In genomic region chr17:66447978-66448377, GRCm38 (mm10) we compare ENCODE assay signal across 9 mouse cellular contexts. TPM values are rescaled to one million over a fixed set of nuclear protein-coding genes. Genes with fewer than 3 reads are reported as not detected.
A peak's percentile ranks its signal among the peaks of the same experiment; 100 is the strongest.
DNase-seq lines count a peak whose midpoint lies in the region; ATAC-seq lines count a peak whose summit lies in the region.
"Had no signal": no experiment of that assay in that cellular context is flagged by ENCODE, and none has a peak within 500 bp of the region (broad histone marks: within the 10 kb centered on the region; RNA-seq: fewer than 3 reads in every experiment).

No protein-coding gene starts in this region.

- H3K9me3 ChIP-seq in heart, embryonic 16.5 days (replicated peaks; ENCODE audit: control insufficient read depth, low read length) = no peaks in the 10 kb centered on the region
- H3K9me3 ChIP-seq in hindbrain, embryonic 10.5 days = no peaks in the 10 kb centered on the region
- H3K9me3 ChIP-seq in midbrain, embryonic 10.5 days (replicated peaks) = no peaks in the 10 kb centered on the region

- WGBS in heart, embryonic 16.5 days = 5% methylated on average over 13 of the region's 13 CpGs
- 1% methylated on average over 13 of the region's 13 CpGs for WGBS in hindbrain, embryonic 10.5 days
- WGBS in midbrain, embryonic 10.5 days = 1% methylated on average over 13 of the region's 13 CpGs

- no peaks in the 10 kb centered on the region for H3K36me3 ChIP-seq in heart, embryonic 16.5 days (ENCODE audit: control insufficient read depth, insufficient read depth)
- H3K36me3 ChIP-seq in hindbrain, embryonic 10.5 days = no peaks in the 10 kb centered on the region
- peaks cover 4% of the 10 kb centered on the region; the same call in 1 of the 2 replicates for H3K36me3 ChIP-seq in midbrain, embryonic 10.5 days
- H3K36me3 ChIP-seq: G1E had no signal

- H3K9ac ChIP-seq in heart, embryonic 16.5 days (ENCODE audit: low read length) = peak overlapping the region; percentile 64

- peak overlapping the region; percentile 83 for H3K4me3 ChIP-seq in heart, embryonic 16.5 days (ENCODE audit: low read length)
- H3K4me3 ChIP-seq in brown adipose tissue, adult 24 weeks (ENCODE audit: insufficient read depth, low read depth, low read length) = peak overlapping the region; percentile 65
- peak overlapping the region; percentile 96 for H3K4me3 ChIP-seq in hindbrain, embryonic 10.5 days
- peak overlapping the region; percentile 98 for H3K4me3 ChIP-seq in midbrain, embryonic 10.5 days

- H3K4me1 ChIP-seq in heart, embryonic 16.5 days (ENCODE audit: control insufficient read depth, insufficient read depth, low read length) = peaks cover 9% of the 10 kb centered on the region
- no peaks in the 10 kb centered on the region for H3K4me1 ChIP-seq in brown adipose tissue, adult 24 weeks (ENCODE audit: control insufficient read depth, insufficient read depth, insufficient read length, low read length)
- H3K4me1 ChIP-seq in hindbrain, embryonic 10.5 days (replicated peaks) = peaks cover 87% of the 10 kb centered on the region
- peaks cover 87% of the 10 kb centered on the region for H3K4me1 ChIP-seq in midbrain, embryonic 10.5 days

- H3K4me2 ChIP-seq in heart, embryonic 16.5 days (ENCODE audit: low read depth, low read length) = peak overlapping the region; percentile 100

- H3K27ac ChIP-seq in heart, embryonic 16.5 days (ENCODE audit: low read length) = no peak overlapping the region
- H3K27ac ChIP-seq in brown adipose tissue, adult 24 weeks (replicated peaks; ENCODE audit: low read depth, low read length) = no peak overlapping the region
- H3K27ac ChIP-seq in hindbrain, embryonic 10.5 days = peak overlapping the region; percentile 97
- H3K27ac ChIP-seq in midbrain, embryonic 10.5 days (replicated peaks) = peak overlapping the region; percentile 98

- ATAC-seq in heart, embryonic 16.5 days (replicated peaks; ENCODE audit: extremely low read depth, insufficient read depth, low FRiP score) = no peak
- no peak for ATAC-seq in megakaryocyte progenitor cell, adult 5-6 weeks (replicated peaks; ENCODE audit: poor library complexity)

- no peak for DNase-seq in heart, adult 18-20 months
- peak; percentile 20 for DNase-seq in hindbrain, embryonic 10.5 days (ENCODE audit: low spot score)
- peak; percentile 15 for DNase-seq in midbrain, embryonic 10.5 days (ENCODE audit: low spot score)
- no peak for DNase-seq in ovary, adult 18-20 months (ENCODE audit: low spot score)
- no peak for DNase-seq in T-cell, adult 2 months (ENCODE audit: low spot score)

- peaks cover 38% of the 10 kb centered on the region for H3K27me3 ChIP-seq in heart, embryonic 16.5 days (ENCODE audit: control insufficient read depth, insufficient read depth, low read length)
- H3K27me3 ChIP-seq in hindbrain, embryonic 10.5 days (ENCODE audit: insufficient read depth, poor library complexity, severe bottlenecking) = peaks cover 8% of the 10 kb centered on the region; the same call in 1 of the 2 replicates
- peaks cover 17% of the 10 kb centered on the region; the same call in 1 of the 2 replicates for H3K27me3 ChIP-seq in midbrain, embryonic 10.5 days (ENCODE audit: low read depth, poor library complexity, severe bottlenecking)

RNA-seq across cellular contexts. Expression of gene Mtcl1, which starts 1.6 kb away (rescaled TPM):
- 1.7 and 1.9 TPM in 2 replicates for polyA plus RNA-seq in heart, embryonic 16.5 days (2015; fragmentation: Nextera tagmentation; extraction: Ambion mirVana)
- total RNA-seq in heart, adult 18-20 months (2021) = 1 to 10 TPM; 4.3 to 4.9 TPM
- 0.24 and 0.25 TPM in 2 replicates for polyA plus RNA-seq in brown adipose tissue, adult 24 weeks (2012; ENCODE audit: insufficient read depth, insufficient read length, missing spikeins)
- 52.8 and 89.7 TPM in 2 replicates for polyA plus RNA-seq in hindbrain, embryonic 10.5 days (2016; fragmentation: Nextera tagmentation; extraction: Ambion mirVana)
- polyA plus RNA-seq in midbrain, embryonic 10.5 days (2016; fragmentation: Nextera tagmentation; extraction: Ambion mirVana) = 45.9 and 65.2 TPM in 2 replicates
- not detected in 2 replicates for total RNA-seq in megakaryocyte progenitor cell, adult 5-6 weeks (2015)
- total RNA-seq in megakaryocyte progenitor cell, adult 5-6 weeks (2017) = 0.14 TPM in 1 of 2 replicates, not detected in the other
- polyA plus RNA-seq: G1E had no signal

Comparison
In these comparisons a context has a peak if more than half of its experiments do, and no peak if none do; other contexts are left out.
1. H3K27ac ChIP-seq: peak in hindbrain, embryonic 10.5 days (single experiment) and midbrain, embryonic 10.5 days (single experiment); none in heart, embryonic 16.5 days (single experiment) and brown adipose tissue, adult 24 weeks (single experiment).
2. DNase-seq: peak in hindbrain, embryonic 10.5 days (single experiment) and midbrain, embryonic 10.5 days (single experiment); none in heart, adult 18-20 months (0 of 2), ovary, adult 18-20 months (single experiment) and T-cell, adult 2 months (single experiment).
3. RNA of gene Mtcl1, which starts 1.6 kb away (polyA plus RNA-seq): 52.8 to 89.7 TPM in hindbrain, embryonic 10.5 days and 45.9 to 65.2 TPM in midbrain, embryonic 10.5 days; 1.7 to 1.9 TPM in heart, embryonic 16.5 days and 0.24 to 0.25 TPM in brown adipose tissue, adult 24 weeks; every median in the first group is over 10 times any median in the second.
4. Peak in every context shown above with its lines, with median percentiles within 50 percentile points of each other: H3K4me3 ChIP-seq.